Mouse (Mus musculus) layer of hippocampus, postnatal 14 days (tissue): ENCODE data around the gene Sik3. TPM values are rescaled to one million over a fixed set of nuclear protein-coding genes. Genes with fewer than 3 reads are reported as not detected.

Source experiments
- DNase-seq, 2 experiments: peaks; one replicate each; pipeline ENCODE4 v3.0.0; 2021 to 2022; ENCODE audit warnings: low spot score in 2 of 2, mixed read lengths in 1 of 2
- total RNA-seq, 2 experiments: library from RNA; stranded (reverse); gene quantifications; 2 replicates each; pipeline ENCODE4 v1.2.3; 2021

Sik3 gene
- total RNA-seq, 2 experiments from 2014 or later, result 104 to 118 TPM

GRCm38 (mm10) chr9:46257546-46257945 lies 244.9 kb downstream of the Sik3 start:
- no peak for DNase-seq

- DNase-seq, result no peak
These were observed 246.5 kb downstream of the Sik3 start for GRCm38 (mm10) chr9:46259111-46259510.

- no peak for DNase-seq
These were observed 248.5 kb downstream of the Sik3 start for GRCm38 (mm10) chr9:46261131-46261530.

- DNase-seq, result no peak
These were observed 255.8 kb downstream of the Sik3 start, which contains the start of gene Apoa5 for GRCm38 (mm10) chr9:46268343-46268873. Apoa5 (plus strand) TSS chr9:46268633.

- DNase-seq, result no peak
These were observed 256.5 kb downstream of the Sik3 start for GRCm38 (mm10) chr9:46269125-46269524.

GRCm38 (mm10) chr9:46270782-46271181 lies 258.2 kb downstream of the Sik3 start:
- no peak for DNase-seq

GRCm38 (mm10) chr9:46272070-46272469 lies 259.4 kb downstream of the Sik3 start:
- DNase-seq, result no peak

- DNase-seq, result peak; percentile 78 to 92
These were observed 260.2 kb downstream of the Sik3 start, which contains the start of gene Zpr1 for GRCm38 (mm10) chr9:46272677-46273454. Zpr1 (plus strand) TSS chr9:46273064.

Other genes with a start within 250 kb of the Sik3 start
- 10 to 100 TPM; 15.5 to 15.8 TPM for gene Cep164, start 184.1 kb upstream of the Sik3 start, total RNA-seq
- gene Bace1, start 174.2 kb upstream of the Sik3 start, total RNA-seq, result 100 to 1,000 TPM in 1 of 2 experiments, 10 to 100 TPM in 1; 96.6 to 101 TPM
- gene Pcsk7, start 106.3 kb upstream of the Sik3 start, total RNA-seq, result 10 to 100 TPM; 22.6 to 28.4 TPM
- gene Rnf214, start 105.9 kb upstream of the Sik3 start, total RNA-seq, result 10 to 100 TPM; 67.0 to 67.2 TPM
- 10 to 100 TPM; 12.7 to 18.2 TPM for gene Tagln, start 76.8 kb upstream of the Sik3 start, total RNA-seq
- 100 to 1,000 TPM; 112 to 121 TPM for gene Sidt2, start 57.6 kb upstream of the Sik3 start, total RNA-seq
- gene Pafah1b2, start 130 bp upstream of the Sik3 start, total RNA-seq, result 100 to 1,000 TPM; 196 to 238 TPM
- under 1 TPM in 1 of 2 experiments, not detected in 1; 0.53 TPM for gene Apoa1, start 215.8 kb downstream of the Sik3 start, total RNA-seq
- not detected for gene Apoc3, start 222.8 kb downstream of the Sik3 start, total RNA-seq
- gene Apoa4, start 227.9 kb downstream of the Sik3 start, total RNA-seq, result not detected